Mouse (Mus musculus) liver, embryonic 11.5 days (tissue): ENCODE results near the gene Runx2. TPM values are rescaled to one million over a fixed set of nuclear protein-coding genes. Genes with fewer than 3 reads are reported as not detected.

ENCODE experiments used
- ATAC-seq: fragments of 200-750 bp; cut with Nextera tagmentation; replicated peaks from 2 replicates; pipeline ENCODE4 v1.8.0; 2017; ENCODE audit warnings: moderate number of reproducible peaks, mild to moderate bottlenecking, moderate TSS enrichment, moderate library complexity; ENCODE audit not compliant: low FRiP score
- DNase-seq: peaks from one replicate; pipeline ENCODE4 v3.0.0-alpha.2; 2017; ENCODE audit warnings: low spot score
- H3K27ac ChIP-seq: fragments of 300-500 bp; sonication (generic); 2 replicates; pipeline ENCODE4 v1.5.1; 2014; ENCODE audit warnings: mild to moderate bottlenecking, low read depth, low read length, control low read depth
- H3K27me3 ChIP-seq: fragments of 300-500 bp; sonication (generic); replicated peaks from 2 replicates; pipeline ENCODE4 v1.6.1; 2014; ENCODE audit warnings: low read length, mixed read lengths; ENCODE audit not compliant: control insufficient read depth, insufficient read depth
- H3K36me3 ChIP-seq: fragments of 300-500 bp; sonication (generic); 2 replicates; pipeline ENCODE4 v1.6.1; 2014; ENCODE audit warnings: mild to moderate bottlenecking, low read length, moderate library complexity, mixed read lengths; ENCODE audit not compliant: control insufficient read depth, insufficient read depth
- H3K4me1 ChIP-seq: fragments of 300-500 bp; sonication (generic); replicated peaks from 2 replicates; pipeline ENCODE4 v1.6.1; 2014; ENCODE audit warnings: low read length, mixed read lengths; ENCODE audit not compliant: control insufficient read depth, insufficient read depth
- H3K4me2 ChIP-seq: fragments of 300-500 bp; sonication (generic); 2 replicates; pipeline ENCODE4 v1.6.1; 2014; ENCODE audit warnings: mild to moderate bottlenecking, control low read depth, moderate library complexity
- H3K4me3 ChIP-seq: fragments of 300-500 bp; sonication (generic); 2 replicates; pipeline ENCODE4 v1.5.1; 2014; ENCODE audit warnings: low read depth, low read length, control low read depth
- H3K9ac ChIP-seq: fragments of 300-500 bp; sonication (generic); 2 replicates; pipeline ENCODE4 v1.6.1; 2014; ENCODE audit warnings: low read depth, low read length, control low read depth
- H3K9me3 ChIP-seq: fragments of 300-500 bp; sonication (generic); 2 replicates; pipeline ENCODE4 v1.6.1; 2016; ENCODE audit warnings: low read length, inconsistent platforms, mixed read lengths; ENCODE audit not compliant: control insufficient read depth
- WGBS: fragments of 180-500 bp; shearing (Covaris S2); extraction: QIAGEN DNeasy Blood & Tissue Kit; methylation state at CpG from one replicate; pipeline ENCODE4 v1.1.7; 2014; 5-methylcytosine and 5-hydroxymethylcytosine counted together
- polyA plus RNA-seq: library from polyadenylated mRNA; unstranded; fragments of >200 nt; fragmentation: Nextera tagmentation; extraction: Ambion mirVana; gene quantifications from 2 replicates; pipeline ENCODE4 v1.2.1, GENCODE M21; 2014

The Runx2 gene
- polyA plus RNA-seq, 1 experiment from 2014 or later, result 1.7 TPM

DNA sequence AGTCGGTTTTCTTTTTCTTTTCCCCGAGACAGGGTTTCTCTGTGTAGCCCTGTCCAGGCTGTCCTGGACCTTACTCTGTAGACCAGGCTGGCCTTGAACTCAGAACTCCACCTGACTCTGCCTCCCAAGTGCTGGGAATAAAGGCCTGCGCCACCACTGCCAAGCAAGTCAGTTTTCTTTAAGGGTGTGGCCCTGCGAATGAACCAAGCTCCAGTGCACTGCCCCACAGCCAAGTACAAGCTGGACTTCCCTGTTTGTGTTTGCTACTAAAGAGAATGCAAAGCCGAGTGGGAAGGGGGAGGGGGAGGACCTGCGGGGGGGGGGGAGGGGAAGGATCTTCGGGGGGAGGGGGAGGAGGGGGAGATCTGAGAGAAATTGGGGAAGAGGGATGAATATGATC, 121.0 kb downstream of the Runx2 start:
- Histone ChIP-seq H3K4me2 (no peak overlapping the region), H3K9ac (no peak overlapping the region), H3K27me3 (no peaks in the 10 kb centered on the region), H3K4me3 (no peak overlapping the region), H3K4me1 (no peaks in the 10 kb centered on the region), H3K27ac (no peak overlapping the region), H3K36me3 (no peaks in the 10 kb centered on the region), H3K9me3 (no peaks in the 10 kb centered on the region)
- ATAC-seq (no peak), DNase-seq (no peak)
- WGBS, result 57% methylated on average over 6 of the region's 7 CpGs

DNA sequence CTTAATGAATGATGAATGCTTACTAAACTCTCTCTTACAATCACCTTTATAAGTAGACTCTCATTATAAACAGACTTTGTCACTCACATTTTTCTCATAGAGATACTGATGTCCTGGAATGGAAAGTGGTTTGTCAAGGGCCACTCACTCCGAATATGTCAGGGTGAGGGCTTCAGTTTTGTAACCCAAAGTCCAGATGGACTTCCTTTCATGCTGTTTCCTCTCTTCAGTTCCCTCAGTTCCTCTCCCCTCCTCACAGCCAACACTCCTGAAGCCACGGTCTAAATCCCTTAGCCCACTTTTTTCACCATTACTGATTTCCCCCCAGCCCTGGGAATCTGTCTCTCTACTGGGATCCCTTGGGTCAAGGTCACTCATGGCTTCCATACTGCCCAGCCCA, 123.1 kb downstream of the Runx2 start:
- WGBS, result 34% methylated on average over 2 of the region's 2 CpGs
- ATAC-seq, result no peak
- no peak overlapping the region for H3K4me2 ChIP-seq

DNA sequence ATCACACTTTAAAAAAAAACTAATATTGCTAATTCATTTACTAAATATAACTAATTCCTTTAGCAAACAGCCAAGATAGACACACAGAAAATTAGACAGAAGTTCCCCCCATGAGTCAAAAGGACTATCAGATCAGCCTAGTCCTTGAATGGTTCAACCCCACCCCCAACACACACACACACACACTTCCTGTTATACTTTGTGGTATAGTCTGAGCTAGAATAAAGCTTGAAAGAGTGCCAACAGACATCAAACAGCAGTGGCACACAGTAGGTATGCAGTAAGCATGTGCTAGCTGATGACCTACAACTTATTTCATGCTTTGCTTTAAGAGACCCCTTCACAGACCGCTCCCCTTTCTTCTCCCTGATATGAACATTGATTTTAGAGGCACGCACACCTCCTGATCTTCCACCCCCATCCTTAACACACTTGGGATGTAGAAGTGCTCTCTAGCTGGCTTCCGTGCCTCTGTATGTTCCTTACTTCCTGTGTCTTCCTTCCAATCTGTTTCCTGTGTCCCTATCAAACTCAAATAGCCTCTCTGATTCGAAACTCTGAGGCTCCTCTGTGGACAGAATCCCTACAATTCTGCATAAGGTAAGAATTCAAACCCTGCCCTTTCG, 124.1 kb downstream of the Runx2 start:
- Histone ChIP-seq H3K4me3 (no peak overlapping the region), H3K27ac (no peak overlapping the region), H3K4me1 (no peaks in the 10 kb centered on the region), H3K9me3 (no peaks in the 10 kb centered on the region), H3K4me2 (no peak overlapping the region), H3K27me3 (no peaks in the 10 kb centered on the region), H3K9ac (no peak overlapping the region), H3K36me3 (no peaks in the 10 kb centered on the region)
- WGBS, result 66% methylated on average over 5 of the region's 5 CpGs
- ATAC-seq (no peak), DNase-seq (no peak)

More for the DNA sequence above, 123.1 kb downstream of the Runx2 start:
- H3K36me3 ChIP-seq, result no peaks in the 10 kb centered on the region
- H3K9me3 ChIP-seq, result no peaks in the 10 kb centered on the region
- H3K9ac ChIP-seq, result no peak overlapping the region
- no peak overlapping the region for H3K27ac ChIP-seq
- H3K4me3 ChIP-seq, result no peak overlapping the region
- no peaks in the 10 kb centered on the region for H3K27me3 ChIP-seq
- DNase-seq, result no peak
- H3K4me1 ChIP-seq, result no peaks in the 10 kb centered on the region

DNA sequence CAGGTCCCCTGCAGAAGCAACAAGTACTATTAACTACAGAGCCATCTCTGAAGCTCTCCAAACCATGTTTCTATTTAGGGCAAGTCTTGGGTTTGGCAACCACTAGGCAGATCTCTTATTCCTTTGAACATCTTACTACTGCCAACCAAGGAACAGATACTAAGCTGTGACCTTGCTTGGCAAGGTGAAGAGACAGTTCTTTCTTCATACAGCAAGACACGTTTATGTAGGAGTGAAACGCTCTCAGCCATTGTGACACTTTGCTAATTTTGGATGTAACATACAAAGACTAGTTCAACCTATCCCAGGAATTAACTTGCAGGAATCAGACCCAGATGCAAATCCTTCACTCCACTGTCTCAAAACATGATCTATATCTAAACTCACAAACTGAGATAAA, 126.3 kb downstream of the Runx2 start:
- no peak overlapping the region for H3K4me3 ChIP-seq
- H3K9me3 ChIP-seq, result no peaks in the 10 kb centered on the region
- no peaks in the 10 kb centered on the region for H3K27me3 ChIP-seq
- H3K9ac ChIP-seq, result no peak overlapping the region
- no peak overlapping the region for H3K27ac ChIP-seq
- H3K4me2 ChIP-seq, result no peak overlapping the region
- WGBS, result 75% methylated on average over 2 of the region's 2 CpGs
- H3K4me1 ChIP-seq, result no peaks in the 10 kb centered on the region
- no peak for ATAC-seq
- DNase-seq, result no peak
- H3K36me3 ChIP-seq, result no peaks in the 10 kb centered on the region

DNA sequence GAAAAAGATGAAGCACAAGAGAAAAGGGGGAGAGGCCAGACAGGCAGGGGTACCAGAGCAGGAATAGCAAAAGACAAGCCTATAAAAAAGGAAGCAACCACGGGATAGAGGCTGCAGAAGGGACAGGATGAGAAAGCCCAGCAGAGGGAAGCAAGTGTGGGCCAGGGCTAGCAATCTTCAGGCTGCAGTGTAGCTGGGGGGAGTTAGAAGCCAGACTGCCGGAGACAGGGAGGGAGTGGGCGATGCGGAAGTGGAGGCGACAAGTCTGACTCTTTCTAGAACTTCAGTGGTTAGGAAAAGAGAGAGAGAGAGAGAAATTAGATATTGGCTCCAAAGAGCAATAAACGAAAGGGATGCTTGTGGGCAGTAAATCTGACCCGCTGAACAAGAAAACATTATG, 129.1 kb downstream of the Runx2 start:
- DNase-seq (no peak), ATAC-seq (no peak)
- WGBS, result 40% methylated on average over 7 of the region's 7 CpGs
- Histone ChIP-seq H3K4me3 (no peak overlapping the region), H3K9me3 (no peaks in the 10 kb centered on the region), H3K27me3 (no peaks in the 10 kb centered on the region), H3K36me3 (no peaks in the 10 kb centered on the region), H3K27ac (no peak overlapping the region), H3K4me2 (no peak overlapping the region), H3K4me1 (no peaks in the 10 kb centered on the region), H3K9ac (no peak overlapping the region)

DNA sequence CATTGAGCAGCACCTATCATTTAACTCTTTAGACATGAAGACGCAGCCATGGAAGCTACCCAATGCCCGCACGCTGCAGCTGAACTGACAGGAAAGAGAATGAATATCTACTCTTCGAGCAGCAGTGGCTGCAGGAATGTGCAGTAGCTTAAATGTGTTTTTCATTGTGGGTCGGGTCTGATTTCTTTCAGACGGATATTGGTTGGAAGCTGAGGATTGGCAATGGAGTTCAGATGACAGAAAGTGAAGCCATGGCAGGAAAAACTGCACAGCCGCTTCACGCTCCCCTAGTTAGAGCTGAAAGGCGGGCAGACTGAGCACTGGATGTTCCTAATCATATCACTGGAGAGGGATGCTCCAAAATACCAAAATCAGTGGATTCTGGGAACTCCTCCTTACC, 131.6 kb downstream of the Runx2 start:
- no peaks in the 10 kb centered on the region for H3K4me1 ChIP-seq
- no peak overlapping the region for H3K9ac ChIP-seq
- no peak overlapping the region for H3K4me2 ChIP-seq
- no peak overlapping the region for H3K4me3 ChIP-seq
- no peak overlapping the region for H3K27ac ChIP-seq
- ATAC-seq (no peak), DNase-seq (no peak)
- H3K27me3 ChIP-seq, result no peaks in the 10 kb centered on the region
- no peaks in the 10 kb centered on the region for H3K36me3 ChIP-seq
- 82% methylated on average over 9 of the region's 9 CpGs for WGBS
- no peaks in the 10 kb centered on the region for H3K9me3 ChIP-seq

DNA sequence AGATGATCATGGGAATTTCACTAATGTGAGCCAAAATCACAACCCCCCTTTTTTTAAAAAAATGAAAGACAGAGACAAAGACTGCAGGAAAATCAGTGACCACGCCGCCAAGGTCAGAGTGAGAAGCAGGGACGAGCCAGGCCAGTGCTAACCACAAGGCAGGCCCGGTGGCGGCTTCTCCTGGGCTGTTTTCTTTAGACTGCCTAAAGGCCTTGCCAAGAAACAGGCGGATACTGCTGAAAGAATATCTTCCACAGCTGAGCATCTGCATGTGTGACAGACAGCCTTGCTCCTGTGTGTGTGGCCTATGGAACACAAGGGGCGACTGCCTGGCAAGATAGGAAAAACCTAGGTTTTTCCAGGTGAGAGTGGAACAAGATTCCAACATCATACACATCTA, 136.8 kb downstream of the Runx2 start:
- Histone ChIP-seq H3K36me3 (no peaks in the 10 kb centered on the region), H3K27ac (no peak overlapping the region), H3K4me1 (no peaks in the 10 kb centered on the region), H3K4me3 (no peak overlapping the region), H3K9me3 (no peaks in the 10 kb centered on the region), H3K27me3 (no peaks in the 10 kb centered on the region), H3K9ac (no peak overlapping the region), H3K4me2 (no peak overlapping the region)
- DNase-seq, result no peak
- WGBS, result 69% methylated on average over 7 of the region's 7 CpGs
- no peak for ATAC-seq

DNA sequence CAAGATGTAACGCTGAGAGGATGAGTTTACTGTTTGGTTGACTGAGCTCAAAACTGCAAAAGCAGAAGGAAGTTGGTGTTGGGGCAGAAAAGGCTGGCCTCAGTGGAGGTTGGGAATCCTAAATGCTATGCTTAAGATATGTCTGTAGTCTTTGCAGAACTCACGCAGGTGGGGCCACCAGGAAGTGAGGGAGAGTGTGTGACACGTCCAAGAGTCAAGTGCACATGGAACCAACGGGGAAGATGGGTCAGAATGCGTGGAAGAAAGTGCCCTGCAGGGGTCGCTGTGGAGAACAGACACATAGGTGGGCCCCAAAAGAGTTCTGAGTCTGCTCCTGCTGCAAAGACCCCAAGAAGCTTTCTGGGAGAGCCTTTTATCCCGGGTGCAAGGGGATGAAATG, 141.8 kb downstream of the Runx2 start:
- ATAC-seq (no peak), DNase-seq (no peak)
- H3K27ac ChIP-seq, result no peak overlapping the region
- H3K9me3 ChIP-seq, result no peaks in the 10 kb centered on the region
- H3K4me2 ChIP-seq, result no peak overlapping the region
- WGBS, result 49% methylated on average over 7 of the region's 7 CpGs
- no peaks in the 10 kb centered on the region for H3K4me1 ChIP-seq
- no peak overlapping the region for H3K4me3 ChIP-seq
- no peak overlapping the region for H3K9ac ChIP-seq
- no peaks in the 10 kb centered on the region for H3K27me3 ChIP-seq
- no peaks in the 10 kb centered on the region for H3K36me3 ChIP-seq

DNA sequence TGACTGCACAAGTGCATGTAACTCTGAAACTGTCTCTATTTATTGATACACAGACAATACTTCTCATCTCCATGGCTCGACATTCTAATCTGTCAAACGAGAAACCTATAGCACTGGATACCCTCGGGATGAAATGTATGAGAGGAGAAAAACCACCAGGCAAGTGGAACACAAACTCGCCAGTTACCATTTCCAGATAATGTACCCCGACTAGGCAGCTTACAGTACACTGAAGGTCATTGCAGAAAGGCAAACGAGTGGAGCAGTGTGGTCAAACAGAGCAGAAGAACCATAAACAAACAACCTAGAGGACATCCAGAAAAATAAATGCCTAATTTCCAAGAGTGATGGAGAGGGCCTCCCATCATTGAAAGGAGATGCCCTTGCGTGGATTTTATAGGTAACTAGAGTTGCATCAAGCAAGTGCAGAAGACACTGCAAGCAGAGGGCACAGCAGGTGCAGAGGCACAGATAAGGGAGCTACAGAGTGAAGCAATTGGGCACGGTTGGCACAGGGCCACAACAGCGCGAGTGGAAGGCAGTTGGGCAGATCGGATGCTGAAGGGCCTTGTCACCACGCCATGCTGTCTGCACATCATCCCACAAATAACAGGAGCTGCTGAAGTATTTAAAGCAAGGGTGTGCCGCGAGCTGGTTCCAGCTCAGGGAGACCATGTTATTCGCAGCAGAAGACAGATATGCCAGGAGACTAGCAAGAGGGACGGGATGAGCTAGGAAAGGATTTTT, 142.5 kb downstream of the Runx2 start:
- no peak for ATAC-seq

More for the DNA sequence above, 142.5 kb downstream of the Runx2 start:
- H3K4me3 ChIP-seq, result no peak overlapping the region
- no peaks in the 10 kb centered on the region for H3K4me1 ChIP-seq
- H3K9ac ChIP-seq, result no peak overlapping the region
- no peaks in the 10 kb centered on the region for H3K36me3 ChIP-seq
- no peak for DNase-seq
- no peaks in the 10 kb centered on the region for H3K27me3 ChIP-seq
- no peak overlapping the region for H3K4me2 ChIP-seq
- 75% methylated on average over 16 of the region's 16 CpGs for WGBS
- H3K9me3 ChIP-seq, result no peaks in the 10 kb centered on the region
- no peak overlapping the region for H3K27ac ChIP-seq
